ENCODE assay signal across 26 mouse cellular contexts in genomic region chr1:87143141-87143540, GRCm38 (mm10). TPM values are rescaled to one million over a fixed set of nuclear protein-coding genes. Genes with fewer than 3 reads are reported as not detected.
A peak's percentile ranks its signal among the peaks of the same experiment; 100 is the strongest.
DNase-seq lines count a peak whose midpoint lies in the region; ATAC-seq and TF ChIP-seq lines count a peak whose summit lies in the region.
"Had no signal": no experiment of that assay in that cellular context is flagged by ENCODE, and none has a peak within 500 bp of the region (broad histone marks: within the 10 kb centered on the region; RNA-seq: fewer than 3 reads in every experiment).

No protein-coding gene starts in this region.

- H3K27me3 ChIP-seq in forebrain, postnatal 0 days (ENCODE audit: insufficient read depth, low read length), result no peaks in the 10 kb centered on the region
- peaks cover 9% of the 10 kb centered on the region; the same call in 1 of the 2 replicates for H3K27me3 ChIP-seq in forebrain, embryonic 12.5 days
- no peaks in the 10 kb centered on the region for H3K27me3 ChIP-seq in hindbrain, postnatal 0 days (ENCODE audit: insufficient read depth, low read length)
- H3K27me3 ChIP-seq in heart, embryonic 12.5 days (replicated peaks), result peaks cover 30% of the 10 kb centered on the region

- H3K4me2 ChIP-seq in forebrain, postnatal 0 days (ENCODE audit: low read depth), result no peak overlapping the region
- no peak overlapping the region for H3K4me2 ChIP-seq in forebrain, embryonic 12.5 days
- H3K4me2 ChIP-seq in hindbrain, postnatal 0 days (ENCODE audit: low read depth, low read length), result no peak overlapping the region
- H3K4me2 ChIP-seq in heart, embryonic 12.5 days, result no peak overlapping the region
- H3K4me2 ChIP-seq: intestine, embryonic 15.5 days; liver, embryonic 12.5 days; lung, embryonic 14.5 days; midbrain, embryonic 12.5 days had no signal

- 0 out of 2 replicates have a peak, but pooled peaks have one; percentile 8 for ATAC-seq in forebrain, postnatal 0 days
- no peak for ATAC-seq in forebrain, embryonic 12.5 days (ENCODE audit: low FRiP score)
- ATAC-seq in hindbrain, postnatal 0 days, result peak; percentile 33; the same call in 1 of the 2 replicates
- no peak for ATAC-seq in heart, embryonic 12.5 days (ENCODE audit: insufficient number of reproducible peaks, low FRiP score)
- ATAC-seq: liver, embryonic 12.5 days had no signal

- H3K36me3 ChIP-seq in forebrain, postnatal 0 days (ENCODE audit: insufficient read depth), result no peaks in the 10 kb centered on the region
- no peaks in the 10 kb centered on the region for H3K36me3 ChIP-seq in forebrain, embryonic 12.5 days (replicated peaks)
- H3K36me3 ChIP-seq in hindbrain, postnatal 0 days (ENCODE audit: insufficient read depth, low read length), result no peaks in the 10 kb centered on the region
- no peaks in the 10 kb centered on the region for H3K36me3 ChIP-seq in heart, embryonic 12.5 days
- H3K36me3 ChIP-seq: forebrain, embryonic 10.5 days; heart, embryonic 10.5 days; intestine, embryonic 15.5 days; liver, embryonic 12.5 days; midbrain, embryonic 12.5 days had no signal

- TF ChIP-seq POLR2A in brain, embryonic 14.5 days (IDR thresholded peaks at IDR 0.05; ENCODE audit: borderline replicate concordance, extremely low read depth, insufficient read depth, insufficient read length, poor library complexity, severe bottlenecking), result no peak

- no peak for TF ChIP-seq CTCF in forebrain, postnatal 0 days (IDR thresholded peaks at IDR 0.05; ENCODE audit: low read depth)
- no peak for TF ChIP-seq CTCF in brain, embryonic 14.5 days (IDR thresholded peaks at IDR 0.05; ENCODE audit: borderline replicate concordance, extremely low read depth, insufficient read depth, insufficient read length)
- no peak for TF ChIP-seq CTCF in hindbrain, postnatal 0 days (IDR thresholded peaks at IDR 0.05; ENCODE audit: low read depth)

- DNase-seq in forebrain, postnatal 0 days, result no peak
- peak; percentile 56 for DNase-seq in adrenal gland, adult 8-10 months
- DNase-seq in brain, embryonic 14.5 days (ENCODE audit: low read depth), result peak; percentile 39
- peak; percentile 44 for DNase-seq in hindbrain, postnatal 0 days (ENCODE audit: low spot score)
- DNase-seq in kidney, adult 11 months, result no peak
- DNase-seq: lung, embryonic 14.5 days; spleen, adult 18-20 months; thymus, adult 18-20 months had no signal

- no peak overlapping the region for H3K4me3 ChIP-seq in forebrain, postnatal 0 days (ENCODE audit: low read depth, low read length)
- no peak overlapping the region for H3K4me3 ChIP-seq in forebrain, embryonic 12.5 days (replicated peaks)
- H3K4me3 ChIP-seq in hindbrain, postnatal 0 days (ENCODE audit: low read length), result no peak overlapping the region
- H3K4me3 ChIP-seq in heart, embryonic 12.5 days, result no peak overlapping the region
- H3K4me3 ChIP-seq: forebrain, embryonic 10.5 days; heart, embryonic 10.5 days; intestine, embryonic 15.5 days; left cerebral cortex, adult 2 months; liver, embryonic 12.5 days; midbrain, embryonic 12.5 days had no signal

- H3K27ac ChIP-seq in forebrain, postnatal 0 days (ENCODE audit: low read depth, low read length), result no peak overlapping the region
- H3K27ac ChIP-seq in forebrain, embryonic 12.5 days, result no peak overlapping the region
- no peak overlapping the region for H3K27ac ChIP-seq in hindbrain, postnatal 0 days
- H3K27ac ChIP-seq in heart, embryonic 12.5 days (ENCODE audit: poor library complexity, severe bottlenecking), result no peak overlapping the region
- H3K27ac ChIP-seq: forebrain, embryonic 10.5 days; heart, embryonic 10.5 days; intestine, embryonic 15.5 days; kidney, postnatal 0 days; left cerebral cortex, adult 2 months; liver, embryonic 12.5 days; midbrain, embryonic 12.5 days had no signal

- H3K4me1 ChIP-seq in forebrain, postnatal 0 days (ENCODE audit: insufficient read depth), result no peaks in the 10 kb centered on the region
- H3K4me1 ChIP-seq in forebrain, embryonic 12.5 days, result peaks cover 5% of the 10 kb centered on the region; the same call in 1 of the 2 replicates
- H3K4me1 ChIP-seq in hindbrain, postnatal 0 days (ENCODE audit: insufficient read depth, low read length), result no peaks in the 10 kb centered on the region; the same call in 1 of the 2 replicates
- no peaks in the 10 kb centered on the region for H3K4me1 ChIP-seq in heart, embryonic 12.5 days (replicated peaks)
- H3K4me1 ChIP-seq: heart, embryonic 10.5 days; liver, embryonic 12.5 days had no signal

- no peaks in the 10 kb centered on the region for H3K9me3 ChIP-seq in forebrain, postnatal 0 days (ENCODE audit: low read length)
- no peaks in the 10 kb centered on the region for H3K9me3 ChIP-seq in forebrain, embryonic 12.5 days
- no peaks in the 10 kb centered on the region for H3K9me3 ChIP-seq in hindbrain, postnatal 0 days (ENCODE audit: low read length)
- no peaks in the 10 kb centered on the region for H3K9me3 ChIP-seq in heart, embryonic 12.5 days (replicated peaks)
- H3K9me3 ChIP-seq: forebrain, embryonic 10.5 days; heart, embryonic 10.5 days; intestine, embryonic 15.5 days; liver, embryonic 12.5 days; midbrain, embryonic 12.5 days had no signal

- 63% methylated on average over 10 of the region's 10 CpGs for WGBS in forebrain, postnatal 0 days
- 79% methylated on average over 10 of the region's 10 CpGs for WGBS in forebrain, embryonic 12.5 days
- 47% methylated on average over 10 of the region's 10 CpGs for WGBS in hindbrain, postnatal 0 days
- 78% methylated on average over 10 of the region's 10 CpGs for WGBS in heart, embryonic 12.5 days

- no peak overlapping the region for H3K9ac ChIP-seq in forebrain, postnatal 0 days
- H3K9ac ChIP-seq in forebrain, embryonic 12.5 days, result no peak overlapping the region
- H3K9ac ChIP-seq in hindbrain, postnatal 0 days (replicated peaks; ENCODE audit: low read length), result no peak overlapping the region
- H3K9ac ChIP-seq in heart, embryonic 12.5 days, result no peak overlapping the region
- H3K9ac ChIP-seq: intestine, embryonic 15.5 days; liver, embryonic 12.5 days; lung, embryonic 14.5 days; midbrain, embryonic 12.5 days had no signal

RNA-seq across cellular contexts. Expression of gene Ecel1, which starts 13.2 kb away (rescaled TPM):
- total RNA-seq in forebrain, postnatal 0 days (2014; rRNA removed), result 19.1 and 36.1 TPM in 2 replicates
- polyA plus RNA-seq in forebrain, postnatal 0 days (2015; fragmentation: Nextera tagmentation; extraction: Ambion mirVana), result 17.8 and 28.5 TPM in 2 replicates
- 18.3 and 23.2 TPM in 2 replicates for polyA plus RNA-seq in forebrain, embryonic 12.5 days (2016; fragmentation: Nextera tagmentation; extraction: Ambion mirVana)
- 10 to 100 TPM in 1 of 4 experiments, 1 to 10 TPM in 1, under 1 TPM in 2; 0.44 to 10.2 (median 4.1) TPM for total RNA-seq in adrenal gland, adult 8-10 months (2022)
- 49.0 and 57.3 TPM in 2 replicates for polyA plus RNA-seq in brain, embryonic 14.5 days (2012; rRNA removed)
- 45.6 and 50.0 TPM in 2 replicates for total RNA-seq in hindbrain, postnatal 0 days (2014; rRNA removed)
- polyA plus RNA-seq in hindbrain, postnatal 0 days (2015; fragmentation: Nextera tagmentation; extraction: Ambion mirVana), result 35.6 and 36.2 TPM in 2 replicates
- 0.22 and 0.50 TPM in 2 replicates for polyA plus RNA-seq in heart, embryonic 12.5 days (2016; fragmentation: Nextera tagmentation; extraction: Ambion mirVana)
- total RNA-seq: heart, postnatal 14 days; neutrophil, adult 5-6 weeks had no signal

RNA-seq across cellular contexts. Expression of gene Akp3, which starts 18.4 kb away (rescaled TPM):
- not detected in 2 replicates for total RNA-seq in forebrain, postnatal 0 days (2014; rRNA removed)
- polyA plus RNA-seq in forebrain, postnatal 0 days (2015; fragmentation: Nextera tagmentation; extraction: Ambion mirVana), result not detected in 2 replicates
- not detected in 2 replicates for polyA plus RNA-seq in forebrain, embryonic 12.5 days (2016; fragmentation: Nextera tagmentation; extraction: Ambion mirVana)
- not detected for total RNA-seq in adrenal gland, adult 8-10 months (2022)
- polyA plus RNA-seq in brain, embryonic 14.5 days (2012; rRNA removed), result 0.05 TPM in 1 of 2 replicates, not detected in the other
- not detected in 2 replicates for total RNA-seq in hindbrain, postnatal 0 days (2014; rRNA removed)
- not detected in 2 replicates for polyA plus RNA-seq in hindbrain, postnatal 0 days (2015; fragmentation: Nextera tagmentation; extraction: Ambion mirVana)
- not detected in 2 replicates for polyA plus RNA-seq in heart, embryonic 12.5 days (2016; fragmentation: Nextera tagmentation; extraction: Ambion mirVana)
- total RNA-seq: gastrocnemius, postnatal 4 days; heart, postnatal 14 days; layer of hippocampus, adult 8-10 months; left cerebral cortex, adult 2 months; neutrophil, adult 5-6 weeks had no signal
- polyA plus RNA-seq: C2C12; forebrain, embryonic 10.5 days; heart, embryonic 10.5 days; kidney, postnatal 0 days; limb, embryonic 11.5 days; liver, embryonic 12.5 days; lung, embryonic 14.5 days; midbrain, embryonic 12.5 days; stomach, embryonic 14.5 days had no signal

RNA-seq across cellular contexts. Expression of gene Prss56, which starts 40.0 kb away (rescaled TPM):
- total RNA-seq in forebrain, postnatal 0 days (2014; rRNA removed), result 3.1 and 4.0 TPM in 2 replicates
- polyA plus RNA-seq in forebrain, postnatal 0 days (2015; fragmentation: Nextera tagmentation; extraction: Ambion mirVana), result 2.5 and 4.3 TPM in 2 replicates
- not detected in 2 replicates for polyA plus RNA-seq in forebrain, embryonic 12.5 days (2016; fragmentation: Nextera tagmentation; extraction: Ambion mirVana)
- not detected for total RNA-seq in adrenal gland, adult 8-10 months (2022)
- 0.28 and 1.3 TPM in 2 replicates for polyA plus RNA-seq in brain, embryonic 14.5 days (2012; rRNA removed)
- total RNA-seq in hindbrain, postnatal 0 days (2014; rRNA removed), result 0.29 and 0.31 TPM in 2 replicates
- 0.46 and 0.47 TPM in 2 replicates for polyA plus RNA-seq in hindbrain, postnatal 0 days (2015; fragmentation: Nextera tagmentation; extraction: Ambion mirVana)
- not detected in 2 replicates for polyA plus RNA-seq in heart, embryonic 12.5 days (2016; fragmentation: Nextera tagmentation; extraction: Ambion mirVana)
- total RNA-seq: gastrocnemius, postnatal 4 days; heart, postnatal 14 days; neutrophil, adult 5-6 weeks had no signal
- polyA plus RNA-seq: forebrain, embryonic 10.5 days; heart, embryonic 10.5 days; intestine, embryonic 15.5 days; limb, embryonic 11.5 days; liver, embryonic 12.5 days; lung, embryonic 14.5 days had no signal

RNA-seq across cellular contexts. Expression of gene Alpi, which starts 41.7 kb away (rescaled TPM):
- not detected in 2 replicates for total RNA-seq in forebrain, postnatal 0 days (2014; rRNA removed)
- polyA plus RNA-seq in forebrain, postnatal 0 days (2015; fragmentation: Nextera tagmentation; extraction: Ambion mirVana), result not detected in 2 replicates
- polyA plus RNA-seq in forebrain, embryonic 12.5 days (2016; fragmentation: Nextera tagmentation; extraction: Ambion mirVana), result not detected in 2 replicates
- total RNA-seq in adrenal gland, adult 8-10 months (2022), result not detected
- polyA plus RNA-seq in brain, embryonic 14.5 days (2012; rRNA removed), result 0.06 TPM in 1 of 2 replicates, not detected in the other
- total RNA-seq in hindbrain, postnatal 0 days (2014; rRNA removed), result not detected in 2 replicates
- polyA plus RNA-seq in hindbrain, postnatal 0 days (2015; fragmentation: Nextera tagmentation; extraction: Ambion mirVana), result not detected in 2 replicates
- polyA plus RNA-seq in heart, embryonic 12.5 days (2016; fragmentation: Nextera tagmentation; extraction: Ambion mirVana), result not detected in 2 replicates
- total RNA-seq: gastrocnemius, postnatal 4 days; heart, postnatal 14 days; left cerebral cortex, adult 2 months; neutrophil, adult 5-6 weeks had no signal
- polyA plus RNA-seq: C2C12; cerebellum, adult 2 months; embryonic facial prominence, embryonic 14.5 days; forebrain, embryonic 10.5 days; heart, embryonic 10.5 days; kidney, postnatal 0 days; limb, embryonic 11.5 days; liver, embryonic 12.5 days; lung, embryonic 14.5 days; midbrain, embryonic 12.5 days had no signal

RNA-seq across cellular contexts. Expression of gene Chrnd, which starts 47.3 kb away (rescaled TPM):
- not detected in 2 replicates for total RNA-seq in forebrain, postnatal 0 days (2014; rRNA removed)
- not detected in 2 replicates for polyA plus RNA-seq in forebrain, postnatal 0 days (2015; fragmentation: Nextera tagmentation; extraction: Ambion mirVana)
- polyA plus RNA-seq in forebrain, embryonic 12.5 days (2016; fragmentation: Nextera tagmentation; extraction: Ambion mirVana), result 0.10 TPM in 1 of 2 replicates, not detected in the other
- not detected for total RNA-seq in adrenal gland, adult 8-10 months (2022)
- 0.07 and 0.14 TPM in 2 replicates for polyA plus RNA-seq in brain, embryonic 14.5 days (2012; rRNA removed)
- total RNA-seq in hindbrain, postnatal 0 days (2014; rRNA removed), result not detected in 2 replicates
- not detected in 2 replicates for polyA plus RNA-seq in hindbrain, postnatal 0 days (2015; fragmentation: Nextera tagmentation; extraction: Ambion mirVana)
- polyA plus RNA-seq in heart, embryonic 12.5 days (2016; fragmentation: Nextera tagmentation; extraction: Ambion mirVana), result 0.08 TPM in 1 of 2 replicates, not detected in the other
- total RNA-seq: heart, postnatal 14 days; layer of hippocampus, adult 8-10 months; left cerebral cortex, adult 2 months; neutrophil, adult 5-6 weeks had no signal
- polyA plus RNA-seq: cerebellum, adult 2 months; forebrain, embryonic 10.5 days; intestine, embryonic 15.5 days; liver, embryonic 12.5 days; lung, embryonic 14.5 days; midbrain, embryonic 12.5 days; stomach, embryonic 14.5 days had no signal

Comparison
In these comparisons a context has a peak if more than half of its experiments do, and no peak if none do; other contexts are left out.
1. ATAC-seq: peak in forebrain, postnatal 0 days (single experiment) and hindbrain, postnatal 0 days (single experiment); none in forebrain, embryonic 12.5 days (single experiment) and heart, embryonic 12.5 days (single experiment).
2. DNase-seq: peak in adrenal gland, adult 8-10 months (single experiment), brain, embryonic 14.5 days (single experiment) and hindbrain, postnatal 0 days (single experiment); none in forebrain, postnatal 0 days (single experiment) and kidney, adult 11 months (single experiment).
3. RNA of gene Ecel1, which starts 13.2 kb away (polyA plus RNA-seq): 49.0 to 57.3 TPM in brain, embryonic 14.5 days, 35.6 to 36.2 TPM in hindbrain, postnatal 0 days, 17.8 to 28.5 TPM in forebrain, postnatal 0 days and 18.3 to 23.2 TPM in forebrain, embryonic 12.5 days; 0.22 to 0.50 TPM in heart, embryonic 12.5 days; every median in the first group is over 10 times any median in the second.